Mouse (Mus musculus) small intestine, adult 2 months (tissue): ENCODE data around the gene Kif2c. TPM values are rescaled to one million over a fixed set of nuclear protein-coding genes. Genes with fewer than 3 reads are reported as not detected.

ENCODE experiments used
- H3K27ac ChIP-seq: fragments of 200-500 bp; 2 replicates; pipeline ENCODE4 v1.5.1; 2012; ENCODE audit warnings: low read depth, low read length, control low read depth, inconsistent platforms; ENCODE audit not compliant: insufficient read depth
- H3K27me3 ChIP-seq: fragments of 200-500 bp; 2 replicates; pipeline ENCODE4 v1.6.1; 2012; ENCODE audit warnings: mild to moderate bottlenecking, moderate library complexity, low read length, inconsistent platforms; ENCODE audit not compliant: control insufficient read depth, insufficient read depth
- H3K36me3 ChIP-seq: fragments of 200-500 bp; 2 replicates; pipeline ENCODE4 v1.6.1; 2012; ENCODE audit warnings: mild to moderate bottlenecking, low read length, control low read depth, inconsistent platforms; ENCODE audit not compliant: control insufficient read depth, insufficient read depth
- H3K4me1 ChIP-seq: fragments of 200-500 bp; 2 replicates; pipeline ENCODE4 v1.6.1; 2012; ENCODE audit warnings: low read length, inconsistent platforms, mixed read lengths; ENCODE audit not compliant: control insufficient read depth, insufficient read depth, insufficient read length
- H3K4me3 ChIP-seq: fragments of 200-500 bp; 2 replicates; pipeline ENCODE4 v1.5.1; 2012; ENCODE audit warnings: low read depth, mild to moderate bottlenecking, control low read depth, inconsistent platforms, low read length, moderate library complexity
- CTCF ChIP-seq: fragments of 200-500 bp; IDR thresholded peaks from 2 replicates; pipeline ENCODE4 v1.5.1; 2012; ENCODE audit warnings: low read depth, mild to moderate bottlenecking, control low read depth, inconsistent platforms, low read length, moderate library complexity, mixed read lengths; ENCODE audit not compliant: insufficient replicate concordance, insufficient read length; ENCODE audit errors: extremely low read depth
- POLR2A ChIP-seq: fragments of 200-500 bp; IDR thresholded peaks from 2 replicates; pipeline ENCODE4 v1.6.1; 2012; ENCODE audit warnings: low read depth, mild to moderate bottlenecking, control low read depth, inconsistent platforms, low read length, moderate library complexity
- WGBS: fragments of 180-500 bp; shearing (Covaris S2); methylation state at CpG from one replicate; pipeline ENCODE4 v1.1.7; 2018; 5-methylcytosine and 5-hydroxymethylcytosine counted together
- polyA plus RNA-seq: library from polyadenylated mRNA; depleted of rRNA; stranded (reverse); fragments of >200 nt; gene quantifications from 2 replicates; pipeline ENCODE4 v1.2.3, GENCODE M21; 2012

Kif2c gene
- polyA plus RNA-seq, 1 experiment = 2.8 TPM

DNA sequence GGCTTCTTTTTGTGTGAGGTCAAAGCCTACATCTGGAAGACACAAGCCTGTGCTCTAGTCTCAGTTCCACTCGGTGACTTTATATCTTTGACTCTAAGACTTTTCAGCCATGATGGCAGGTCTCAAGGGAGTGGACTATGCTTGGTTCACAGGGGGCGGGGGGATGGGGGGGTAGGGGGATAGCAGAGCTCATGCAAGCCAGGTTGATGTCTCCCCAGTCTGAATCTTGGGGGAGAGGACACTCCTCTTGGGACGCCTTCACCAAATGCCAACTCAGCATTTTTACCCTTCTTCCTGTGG, 58.3 kb downstream of the Kif2c start:
- no peaks in the 10 kb centered on the region for H3K27me3 ChIP-seq
- TF ChIP-seq CTCF (no peak), POLR2A (no peak)
- peaks cover 32% of the 10 kb centered on the region for H3K4me1 ChIP-seq
- peaks cover 12% of the 10 kb centered on the region for H3K36me3 ChIP-seq
- WGBS = 85% methylated on average over 3 of the region's 3 CpGs
- peak overlapping the region; percentile 95 for H3K27ac ChIP-seq
- H3K4me3 ChIP-seq = no peak overlapping the region

DNA sequence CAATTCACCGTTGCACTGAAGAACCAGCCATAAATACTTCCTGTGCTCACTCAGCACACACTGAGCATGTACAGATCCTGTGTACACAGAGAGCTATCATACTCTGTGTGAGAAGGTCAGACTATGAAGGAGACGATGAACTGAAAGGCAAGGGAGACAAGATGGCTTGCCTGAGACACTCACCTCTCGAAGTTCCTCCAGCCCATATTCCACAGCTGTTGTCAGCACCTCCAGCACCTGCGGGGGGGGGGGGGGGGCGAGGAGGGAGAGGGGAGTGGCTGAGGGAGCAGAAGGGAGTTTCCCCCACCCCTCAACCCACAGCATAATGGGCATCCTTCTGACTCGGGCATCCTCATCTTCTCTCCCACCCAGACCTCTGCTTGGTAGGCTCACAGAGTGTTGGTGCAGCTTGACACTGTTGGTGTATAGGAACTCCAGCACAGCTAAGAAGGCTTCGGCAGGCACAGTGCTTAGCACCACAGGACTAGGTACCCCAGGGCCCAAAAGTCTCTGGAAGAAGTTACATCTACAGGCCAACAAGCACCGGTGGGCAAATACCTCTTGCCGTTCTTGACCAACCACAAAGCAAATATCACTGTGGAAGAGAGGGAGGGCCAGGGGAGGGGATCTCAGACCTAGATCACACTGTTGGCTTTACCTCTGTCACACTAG, 58.8 kb downstream of the Kif2c start:
- H3K4me3 ChIP-seq = no peak overlapping the region
- no peaks in the 10 kb centered on the region for H3K27me3 ChIP-seq
- H3K4me1 ChIP-seq = peaks cover 32% of the 10 kb centered on the region
- peak overlapping the region; percentile 20 for H3K27ac ChIP-seq
- H3K36me3 ChIP-seq = peaks cover 7% of the 10 kb centered on the region
- TF ChIP-seq CTCF = no peak
- no peak for TF ChIP-seq POLR2A
- WGBS = 51% methylated on average over 9 of the region's 9 CpGs

DNA sequence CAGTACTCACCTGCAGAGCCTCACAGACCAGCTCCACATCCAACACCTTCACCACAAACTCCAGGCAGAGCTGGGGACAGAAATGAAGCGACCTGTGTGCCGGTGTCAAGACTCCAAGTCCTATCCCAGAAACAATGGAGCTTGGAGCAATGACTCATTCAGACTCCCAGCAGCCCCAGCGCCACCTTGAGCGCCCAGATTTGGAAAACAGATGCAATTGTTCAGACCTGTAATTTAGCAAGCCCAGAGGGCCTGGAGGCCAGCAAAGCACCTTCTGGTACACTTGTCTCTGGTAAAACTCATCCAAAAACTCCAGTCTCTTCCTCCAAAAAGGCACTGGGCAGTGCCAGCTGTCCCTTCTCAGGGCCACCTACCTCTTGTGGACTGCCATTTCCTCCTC, 60.2 kb downstream of the Kif2c start:
- H3K4me1 ChIP-seq = peaks cover 32% of the 10 kb centered on the region
- H3K4me3 ChIP-seq = no peak overlapping the region
- H3K27ac ChIP-seq = no peak overlapping the region
- TF ChIP-seq POLR2A = no peak
- no peak for TF ChIP-seq CTCF
- H3K27me3 ChIP-seq = no peaks in the 10 kb centered on the region
- 68% methylated on average over 4 of the region's 4 CpGs for WGBS
- H3K36me3 ChIP-seq = no peaks in the 10 kb centered on the region

DNA sequence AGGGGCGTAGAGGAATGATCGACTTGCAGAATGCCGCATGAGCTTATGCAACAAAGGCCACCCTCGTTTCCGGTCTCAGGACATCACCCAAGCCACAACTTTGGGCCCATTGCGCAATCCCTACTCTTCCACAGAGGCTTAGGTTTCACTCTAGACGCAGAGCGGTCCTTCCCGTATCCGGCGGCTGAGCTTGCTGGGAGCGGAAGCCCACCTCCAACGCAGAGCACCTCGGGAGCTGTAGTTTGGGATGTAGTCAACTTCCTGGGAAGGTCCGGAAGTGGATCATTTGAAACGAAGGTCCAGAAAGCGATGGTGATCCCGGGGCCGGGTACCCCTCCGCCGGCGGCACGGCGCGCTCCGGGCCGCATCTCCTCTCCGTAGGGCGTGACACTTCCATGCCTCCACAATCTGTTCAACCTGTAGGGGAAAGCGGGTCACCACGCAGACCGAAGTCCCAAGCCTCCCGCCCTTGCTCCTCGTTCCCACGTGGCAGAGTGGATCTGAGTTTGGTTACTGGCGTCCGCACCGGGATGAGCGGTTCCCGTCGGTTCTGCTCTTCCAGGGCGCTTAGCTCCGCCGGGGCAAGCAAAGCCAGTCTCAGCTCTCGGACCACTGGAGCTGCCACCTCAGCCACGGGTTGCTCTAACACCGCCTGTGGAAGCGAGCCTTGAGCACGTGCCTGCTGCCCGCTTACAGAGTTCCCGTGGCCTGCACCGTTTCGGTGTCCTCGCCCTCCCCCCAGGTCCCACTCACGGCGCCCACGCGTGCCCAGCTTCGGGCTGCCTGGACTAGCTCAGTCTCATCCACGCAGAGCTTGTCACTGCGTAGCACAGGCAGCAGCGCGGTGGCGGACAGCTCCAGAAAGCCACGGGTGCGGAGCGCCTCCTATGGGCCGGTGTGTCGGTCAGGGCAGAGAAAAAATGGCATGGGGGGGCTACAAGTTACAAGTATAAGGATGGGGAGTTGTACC, 61.7 kb downstream of the Kif2c start:
- Histone ChIP-seq H3K36me3 (no peaks in the 10 kb centered on the region), H3K4me3 (peak overlapping the region; percentile 74), H3K27ac (peak overlapping the region; percentile 78), H3K27me3 (no peaks in the 10 kb centered on the region), H3K4me1 (peaks cover 23% of the 10 kb centered on the region)
- under 1% methylated on average over 69 of the region's 69 CpGs for WGBS
- peak; percentile 80 for TF ChIP-seq CTCF
- TF ChIP-seq POLR2A = peak; percentile 50; the same call in 1 of the 2 replicates

DNA sequence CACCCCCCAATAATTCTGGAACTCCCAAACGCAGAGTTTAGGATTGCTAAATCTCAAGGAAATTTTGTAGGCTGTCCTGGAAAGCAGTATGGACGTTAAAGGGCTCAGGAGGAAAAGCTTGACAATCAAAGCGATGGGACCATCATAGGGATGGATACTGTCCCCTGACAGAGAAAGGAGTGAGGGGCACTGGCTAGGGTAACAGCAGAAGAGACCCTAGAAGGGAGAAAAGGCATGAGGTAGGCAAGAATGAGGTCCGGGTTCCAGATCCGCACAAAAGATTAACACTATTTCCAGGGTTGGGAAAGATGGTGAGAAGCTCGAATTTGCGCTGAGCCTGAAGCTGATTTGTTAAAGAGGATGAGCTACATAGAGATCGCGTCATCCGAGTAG, 62.4 kb downstream of the Kif2c start:
- no peaks in the 10 kb centered on the region for H3K36me3 ChIP-seq
- 4% methylated on average over 10 of the region's 10 CpGs for WGBS
- TF ChIP-seq CTCF = no peak
- peaks cover 16% of the 10 kb centered on the region for H3K4me1 ChIP-seq
- no peaks in the 10 kb centered on the region for H3K27me3 ChIP-seq
- peak overlapping the region; percentile 74 for H3K4me3 ChIP-seq
- H3K27ac ChIP-seq = peak overlapping the region; percentile 78

DNA sequence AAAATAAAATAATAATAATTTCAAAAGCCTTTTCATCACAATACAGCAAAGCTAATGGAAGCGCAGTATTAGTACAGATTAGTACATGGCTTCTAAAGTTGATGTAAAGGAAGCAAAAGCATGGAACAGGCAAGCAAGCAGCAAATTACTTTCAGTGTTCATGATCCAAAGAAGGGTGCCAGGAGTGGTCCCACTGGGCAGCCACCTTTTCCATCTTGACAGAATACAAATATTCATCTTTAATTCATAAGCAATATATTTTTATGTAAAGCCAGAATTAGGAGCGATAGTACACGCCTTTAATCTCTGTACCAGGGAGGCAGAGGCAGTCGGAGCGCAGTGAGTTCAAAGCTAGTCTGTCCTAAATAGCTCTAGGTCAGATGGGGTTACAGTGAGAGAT, 62.8 kb downstream of the Kif2c start:
- TF ChIP-seq POLR2A (no peak), CTCF (no peak)
- no peaks in the 10 kb centered on the region for H3K36me3 ChIP-seq
- H3K4me1 ChIP-seq = peaks cover 14% of the 10 kb centered on the region
- WGBS = 75% methylated on average over 5 of the region's 5 CpGs
- H3K4me3 ChIP-seq = no peak overlapping the region
- peak overlapping the region; percentile 78; the same call in 1 of the 2 replicates for H3K27ac ChIP-seq
- no peaks in the 10 kb centered on the region for H3K27me3 ChIP-seq

DNA sequence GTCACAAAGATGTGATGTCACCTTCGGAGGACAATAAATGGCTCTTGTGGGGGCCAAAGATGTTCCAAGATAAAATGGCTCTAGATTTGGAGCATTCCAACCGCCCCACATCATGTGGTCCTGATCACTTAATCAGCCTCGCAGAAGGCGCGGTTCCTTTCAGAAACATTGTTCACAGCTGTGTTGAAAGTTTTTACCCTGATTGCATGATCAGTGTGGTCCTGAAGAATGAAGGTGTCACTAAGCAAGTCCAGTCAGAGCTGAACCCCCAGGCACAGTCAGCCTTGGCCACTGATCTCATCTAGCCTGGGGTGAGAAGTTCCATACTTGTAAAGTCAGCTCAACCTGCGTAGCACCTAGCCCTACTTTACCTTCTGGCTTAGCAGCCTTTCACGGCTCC, 64.5 kb downstream of the Kif2c start:
- H3K27me3 ChIP-seq = no peaks in the 10 kb centered on the region
- H3K4me1 ChIP-seq = peaks cover 8% of the 10 kb centered on the region
- no peak for TF ChIP-seq POLR2A
- TF ChIP-seq CTCF = no peak
- no peaks in the 10 kb centered on the region for H3K36me3 ChIP-seq
- no peak overlapping the region for H3K4me3 ChIP-seq
- WGBS = 87% methylated on average over 7 of the region's 7 CpGs
- H3K27ac ChIP-seq = no peak overlapping the region
